Mouse (Mus musculus) kidney, adult 2 months (tissue): ENCODE results near the gene Dnajc7.

Source experiments
- CTCF ChIP-seq: fragments of 200-500 bp; conservative IDR thresholded peaks from 2 replicates; pipeline ENCODE4 v1.5.1; 2011; ENCODE audit warnings: low read depth, mild to moderate bottlenecking, control low read depth, low read length, moderate library complexity, mixed read lengths; ENCODE audit not compliant: insufficient read depth, insufficient read length
- POLR2A ChIP-seq: fragments of 200-500 bp; IDR thresholded peaks from one replicate; pipeline ENCODE4 v1.6.1; 2011; ENCODE audit warnings: low read depth, low read length, control low read depth

- TF ChIP-seq CTCF: no peak
- no peak for TF ChIP-seq POLR2A
Observed at GRCm38 (mm10) chr11:100656458-100656857, 36.5 kb upstream of the Dnajc7 start.
